Mouse (Mus musculus) c-Kit-positive CD71-negative TER-119-negative erythroid progenitor cells, embryonic 14.5 days (primary cell): ENCODE data around the gene Tapbp.
"Not testable (repeated sequence)": the region's sequence is repeated elsewhere in the genome, so short reads cannot be mapped to it uniquely, and the experiment has no call there.

Source experiments
- DNase-seq: peaks from one replicate; pipeline ENCODE4 v3.0.0-alpha.2; 2013; ENCODE audit warnings: low read depth

Gene Tapbp

DNA sequence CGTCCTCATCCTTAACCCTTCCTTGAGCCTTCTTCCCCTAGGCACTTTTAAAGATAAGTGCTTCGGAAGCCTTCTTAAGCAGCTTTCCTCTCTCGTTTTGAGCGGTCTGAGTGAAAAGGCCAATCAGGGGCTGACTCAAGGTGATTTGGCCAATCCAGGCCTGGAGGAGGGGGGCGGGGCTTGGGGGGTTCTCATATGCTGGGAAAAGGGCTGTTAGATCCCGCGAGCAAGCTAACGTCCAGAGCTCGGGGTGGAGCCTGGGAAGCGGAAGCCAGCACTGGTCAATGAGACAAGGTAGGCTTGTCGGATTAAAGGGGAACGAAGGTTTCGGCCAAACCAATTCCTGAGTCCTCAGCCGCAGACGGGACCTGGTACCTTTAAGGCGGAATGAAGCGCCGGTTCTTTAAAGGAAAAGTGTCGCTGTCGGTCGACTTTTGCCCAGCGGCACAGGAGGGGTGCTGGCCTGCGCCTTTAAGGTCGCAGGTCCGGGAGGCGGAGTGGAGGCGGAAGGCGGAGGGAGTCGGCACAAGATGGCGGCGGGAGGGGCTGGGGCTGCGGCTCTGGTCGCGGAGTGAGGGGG, at the start of gene Tapbp, which contains the start of gene Zbtb22:
Gene Tapbp, plus strand, starts transcription at position 229 of the 580 bp plus-strand sequence.
Gene Zbtb22, plus strand, starts transcription at position 234 of the 580 bp plus-strand sequence.
- DNase-seq = peak; percentile 98

DNA sequence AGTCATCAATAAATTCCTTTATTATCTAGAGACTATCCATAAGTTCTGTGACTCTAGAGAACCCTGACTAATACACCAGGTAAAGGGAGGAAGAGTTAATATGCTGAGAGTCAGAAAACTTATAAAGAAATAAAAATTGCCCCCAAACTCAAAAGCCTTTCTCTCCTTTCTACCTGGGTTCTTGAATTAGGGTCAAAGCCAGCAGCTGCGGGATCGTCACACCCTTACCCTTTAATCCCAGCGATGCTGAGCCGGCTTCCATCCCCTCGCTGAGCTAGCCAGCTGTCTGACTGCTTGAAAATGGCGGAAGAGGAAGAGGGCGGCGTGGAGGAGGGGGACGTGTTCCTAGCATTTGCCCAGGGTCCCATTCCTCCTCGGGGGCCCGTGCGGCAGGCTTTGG, 42.2 kb upstream of the Tapbp start, which contains the start of gene Gm7029:
Gene Gm7029, plus strand, starts transcription at position 301 of the 400 bp plus-strand sequence.
- not testable (repeated sequence) for DNase-seq

DNA sequence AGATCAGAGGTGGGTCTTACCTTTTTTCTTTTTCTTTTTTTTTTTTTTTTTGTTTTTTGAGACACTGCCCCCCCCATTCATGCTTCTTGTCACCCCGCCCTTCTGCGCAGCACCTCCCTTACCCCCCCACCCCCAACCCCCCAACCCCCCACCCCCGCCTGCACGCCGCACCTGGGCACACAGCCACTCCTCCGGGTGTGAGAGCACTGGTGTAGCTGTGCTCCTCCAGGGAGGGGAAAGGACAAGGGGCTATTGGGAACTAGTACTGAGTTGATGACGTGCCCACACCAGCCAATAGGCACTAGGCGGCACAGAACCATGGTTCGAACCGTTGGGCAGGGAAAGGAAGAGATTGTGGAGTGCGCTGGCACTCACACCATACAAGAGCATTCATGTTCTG, 41.3 kb upstream of the Tapbp start:
- no peak for DNase-seq

DNA sequence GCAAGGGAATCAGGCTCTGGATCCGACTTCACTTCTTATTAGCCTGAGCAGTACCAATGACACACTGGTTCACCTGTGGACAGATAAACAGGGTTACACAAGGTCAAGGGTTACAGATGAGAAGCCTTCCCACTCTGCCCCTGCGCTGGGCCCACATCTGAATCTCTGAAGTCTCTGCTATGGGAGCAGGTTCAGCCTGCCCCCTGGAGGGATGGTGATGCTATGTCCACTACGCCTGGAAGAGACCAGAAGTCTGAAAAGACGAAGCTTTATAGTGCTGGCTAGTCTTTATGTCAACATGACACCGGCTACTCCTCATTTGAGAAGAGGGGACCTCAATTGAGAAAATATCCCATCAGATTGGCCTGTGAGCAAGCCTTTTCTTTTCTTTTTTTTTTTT, 39.9 kb upstream of the Tapbp start:
- DNase-seq = not testable (repeated sequence)

GRCm38 (mm10) chr17:33884320-33884719, 31.4 kb upstream of the Tapbp start:
- DNase-seq = not testable (repeated sequence)

DNA sequence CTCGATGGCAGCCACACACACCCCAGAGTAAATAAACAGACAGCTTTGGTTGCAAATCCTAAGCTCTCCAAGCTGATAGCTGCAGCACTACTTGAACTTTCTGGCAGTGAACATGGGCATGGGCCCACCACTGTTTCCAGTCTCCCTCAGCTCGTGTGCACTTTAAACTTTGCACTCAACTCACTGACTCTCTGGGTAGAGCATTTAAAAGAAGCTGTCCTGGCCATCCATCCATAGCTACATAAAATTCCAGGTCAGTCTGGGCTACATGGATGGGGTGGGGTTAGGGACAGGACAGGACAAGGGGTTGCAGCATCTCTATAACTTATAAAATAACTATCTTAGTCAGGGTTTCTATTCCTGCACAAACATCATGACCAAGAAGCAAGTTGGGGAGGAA, 27.9 kb upstream of the Tapbp start:
- not testable (repeated sequence) for DNase-seq

- not testable (repeated sequence) for DNase-seq
These were observed 27.5 kb upstream of the Tapbp start for GRCm38 (mm10) chr17:33888230-33888629.

DNA sequence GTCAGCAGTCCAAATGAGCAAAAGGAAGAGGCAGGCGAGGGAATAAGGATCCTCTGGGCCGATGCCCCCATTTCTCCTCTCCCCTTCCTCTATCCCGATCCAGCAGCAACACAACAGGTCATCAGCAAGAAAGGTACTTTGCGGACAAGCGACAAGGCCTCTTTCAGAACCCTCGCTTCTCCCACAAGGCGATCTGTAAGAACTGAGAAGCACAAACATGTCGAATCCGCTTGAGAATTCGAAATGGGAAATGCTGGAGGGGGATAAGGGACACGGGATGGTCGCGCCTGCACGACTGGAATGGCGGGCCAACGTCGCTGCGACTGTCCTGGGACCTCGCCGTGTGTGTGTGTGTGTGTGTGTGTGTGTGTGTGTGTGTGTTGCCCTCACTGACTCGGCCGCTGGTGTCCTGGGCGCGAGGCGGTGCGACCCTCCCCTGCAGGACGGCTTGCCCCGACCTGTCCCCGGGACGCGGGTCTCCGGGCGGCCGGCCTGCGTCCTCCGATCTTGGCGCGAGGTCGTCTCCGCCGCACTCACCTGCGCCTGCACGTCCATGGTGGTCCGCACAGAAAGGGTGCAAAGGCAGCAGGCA, 25.7 kb upstream of the Tapbp start:
- DNase-seq = not testable (repeated sequence)

GRCm38 (mm10) chr17:33890533-33891059, 25.1 kb upstream of the Tapbp start, which contains the start of gene Kifc1:
Gene Kifc1, minus strand, starts transcription at chr17:33890661.
- DNase-seq = peak; percentile 99

GRCm38 (mm10) chr17:33891357-33891756, 24.3 kb upstream of the Tapbp start:
- no peak for DNase-seq

DNA sequence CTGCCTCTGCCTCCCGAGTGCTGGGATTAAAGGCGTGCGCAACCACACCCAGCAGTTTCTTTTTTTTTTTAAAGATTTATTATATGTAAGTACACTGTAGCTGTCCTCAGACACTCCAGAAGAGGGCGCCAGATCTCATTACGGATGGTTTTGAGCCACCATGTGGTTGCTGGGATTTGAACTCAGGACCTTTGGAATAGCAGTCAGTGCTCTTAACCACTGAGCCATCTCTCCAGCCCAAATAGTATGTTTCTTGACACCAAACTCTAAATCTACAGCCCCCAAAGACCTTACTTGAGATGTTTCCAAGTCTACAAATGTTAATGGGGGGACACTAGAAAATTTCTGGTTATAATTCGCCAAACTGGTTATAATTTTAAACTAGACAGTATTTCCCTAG, 23.8 kb upstream of the Tapbp start:
- not testable (repeated sequence) for DNase-seq

DNA sequence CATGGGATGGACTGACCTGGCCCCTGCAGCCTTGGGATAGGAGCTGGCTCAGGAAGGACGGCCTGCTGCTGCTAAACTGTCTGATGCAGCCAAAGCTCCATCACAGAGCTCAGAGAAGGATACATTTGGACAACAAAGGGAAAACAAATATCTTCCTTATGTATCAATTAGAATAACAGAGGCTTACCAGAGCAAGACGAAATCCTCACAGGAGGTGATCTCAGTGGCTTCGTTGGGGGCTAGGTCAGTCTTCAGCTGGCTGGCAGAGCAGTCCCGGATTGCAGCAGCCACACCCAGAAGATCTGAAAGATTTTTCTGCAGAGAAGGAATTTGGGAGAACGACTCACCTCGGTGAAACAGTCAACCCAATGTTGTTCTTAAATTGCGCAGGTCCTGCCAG, 23.3 kb upstream of the Tapbp start:
- DNase-seq = no peak

DNA sequence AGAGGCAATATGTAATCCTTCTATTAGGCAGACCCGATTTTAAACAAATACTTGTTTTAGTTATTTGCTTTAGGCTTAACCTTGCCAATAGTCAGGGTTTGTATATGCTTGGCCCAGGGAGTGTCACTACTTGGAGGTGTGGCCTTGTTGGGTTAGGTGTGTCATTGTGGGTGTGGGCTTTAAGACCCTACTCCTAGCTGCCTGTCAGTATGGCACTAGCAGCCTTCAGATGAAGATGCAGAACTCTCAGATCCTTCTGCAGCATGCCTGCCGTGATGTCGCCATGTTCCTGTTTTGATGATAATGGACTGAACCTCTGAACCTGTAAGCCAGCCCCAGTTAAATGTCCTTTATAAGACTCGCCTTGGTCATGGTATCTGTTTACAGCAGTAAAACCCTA, 22.7 kb upstream of the Tapbp start:
- not testable (repeated sequence) for DNase-seq

GRCm38 (mm10) chr17:33897114-33897794, 18.4 kb upstream of the Tapbp start:
- peak; percentile 76 for DNase-seq

GRCm38 (mm10) chr17:33898193-33898592, 17.5 kb upstream of the Tapbp start:
- DNase-seq = not testable (repeated sequence)

- DNase-seq = no peak
These were observed 16.1 kb upstream of the Tapbp start for GRCm38 (mm10) chr17:33899642-33900041.

DNA sequence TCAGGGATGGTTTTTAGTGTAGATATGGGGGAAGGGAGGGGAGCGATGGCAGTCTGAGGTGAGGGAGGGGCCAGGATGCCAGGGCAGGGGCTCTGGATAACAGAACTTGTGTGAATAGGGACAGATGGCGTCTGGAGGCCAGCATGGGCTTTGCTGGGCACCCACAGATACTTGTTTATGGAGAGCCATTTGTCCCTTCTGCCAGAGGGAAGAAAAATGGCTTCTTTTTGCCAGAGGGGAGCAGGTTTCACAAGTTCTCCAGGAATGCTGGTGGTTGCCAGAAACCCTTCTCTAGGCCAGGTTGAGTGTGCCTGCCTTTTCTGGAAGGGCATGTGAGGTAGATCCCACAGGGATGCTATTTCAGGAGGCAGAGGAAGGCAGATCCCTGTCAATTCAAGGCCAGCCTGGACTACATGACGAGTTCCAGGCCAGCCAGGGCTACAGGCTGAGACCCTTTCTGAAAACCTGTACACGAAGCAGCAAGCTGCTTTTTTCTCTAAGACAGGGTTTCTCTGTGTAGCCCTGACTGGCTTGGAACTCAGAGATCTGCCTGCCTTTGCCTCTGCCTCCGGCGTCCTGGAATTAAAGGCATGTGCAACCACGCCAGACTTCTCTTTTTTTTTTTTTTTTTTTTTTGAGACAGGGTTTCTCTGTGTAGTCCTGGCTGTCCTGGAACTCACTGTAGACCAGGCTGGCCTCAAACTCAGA, 15.3 kb upstream of the Tapbp start:
- DNase-seq = no peak

GRCm38 (mm10) chr17:33900989-33901314, 14.7 kb upstream of the Tapbp start:
- no peak for DNase-seq

DNA sequence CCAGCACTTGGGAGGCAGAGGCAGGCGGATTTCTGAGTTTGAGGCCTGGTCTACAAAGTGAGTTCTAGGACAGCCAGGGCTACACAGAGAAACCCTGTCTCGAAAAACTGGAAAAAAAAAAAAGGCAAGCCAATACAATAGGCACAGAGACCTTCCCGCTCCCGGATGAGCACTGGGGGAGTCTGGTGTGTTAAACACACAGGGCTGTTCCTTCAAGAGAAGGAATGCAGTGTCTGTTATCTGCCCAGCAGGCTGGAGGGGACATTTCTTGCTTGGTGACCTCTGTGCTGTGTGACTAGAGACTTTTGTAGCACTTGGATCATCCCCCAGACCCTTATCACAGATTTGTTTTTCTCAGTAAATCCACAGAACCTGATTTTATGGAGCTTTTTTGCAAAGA, 14.0 kb upstream of the Tapbp start:
- no peak for DNase-seq

- DNase-seq = no peak
These were observed 13.6 kb upstream of the Tapbp start for GRCm38 (mm10) chr17:33902079-33902478.

GRCm38 (mm10) chr17:33902491-33902890, 13.2 kb upstream of the Tapbp start:
- DNase-seq = no peak

DNA sequence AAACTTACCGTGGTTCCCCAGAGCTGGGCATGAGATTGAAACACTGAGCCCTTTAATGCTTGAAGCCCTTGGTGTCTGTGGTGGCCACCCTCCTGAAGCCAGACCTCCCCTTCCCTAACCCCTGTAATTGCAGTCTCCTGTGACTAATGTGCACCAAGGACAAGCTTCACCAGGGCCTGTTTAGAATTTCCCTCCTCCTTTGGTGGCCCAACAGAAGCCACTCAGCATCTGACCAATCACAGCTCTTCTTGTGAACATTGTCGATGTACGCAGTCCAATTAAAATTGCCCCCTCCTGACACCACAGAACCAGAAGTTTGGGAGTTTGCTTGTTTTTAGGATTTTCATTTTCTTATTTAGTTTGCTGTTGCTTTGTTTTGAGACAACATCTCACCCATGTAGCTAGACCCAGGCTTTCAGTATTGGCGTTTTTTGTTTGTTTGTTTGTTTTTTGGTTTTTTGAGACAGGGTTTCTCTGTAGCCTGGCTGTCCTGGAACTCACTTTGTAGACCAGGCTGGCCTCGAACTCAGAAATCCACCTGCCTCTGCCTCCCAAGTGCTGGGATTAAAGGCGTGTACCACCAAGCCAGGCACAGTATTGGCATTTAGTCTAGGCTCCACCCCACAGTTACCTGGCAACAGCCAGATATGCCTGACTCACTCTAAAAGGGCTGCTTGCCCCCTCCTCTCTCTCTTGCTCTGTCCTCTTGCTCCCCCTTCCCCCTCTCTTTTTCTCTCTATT, 11.6 kb upstream of the Tapbp start:
- DNase-seq = not testable (repeated sequence)
